Mouse (Mus musculus): ENCODE results near the gene Apoa2. TPM values are rescaled to one million over a fixed set of nuclear protein-coding genes. Genes with fewer than 3 reads are reported as not detected.

The Apoa2 gene
- polyA plus RNA-seq (2014; fragmentation: Illumina TruSeq; extraction: RNeasy Lipid Tissue Mini Kit (QIAGEN cat#74804); ENCODE audit: insufficient read depth, low read depth, low replicate concordance), result 2.2 TPM

DNA sequence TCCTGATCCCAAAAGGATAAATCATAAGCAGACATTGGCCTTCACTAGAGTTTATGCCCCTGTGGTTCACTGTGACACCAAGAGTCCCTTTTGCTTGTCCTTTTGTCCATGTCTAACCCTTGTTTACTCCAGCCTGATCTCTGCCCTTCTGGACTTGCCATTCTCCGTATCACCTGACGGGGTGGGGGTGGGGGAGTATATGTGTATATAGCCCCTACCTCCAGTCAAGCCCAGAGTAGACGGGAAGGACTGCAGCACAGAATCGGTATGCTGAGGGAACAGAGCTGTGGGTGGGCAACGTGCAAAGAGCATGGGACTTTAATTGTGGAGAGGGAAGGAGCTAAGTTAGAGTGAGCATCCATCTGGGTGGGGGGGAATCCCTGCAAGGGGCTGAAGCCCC lies at the start of gene Apoa2:
TSS of gene Apoa2 (plus strand) at position 198 of the 400 bp plus-strand sequence.

DNA sequence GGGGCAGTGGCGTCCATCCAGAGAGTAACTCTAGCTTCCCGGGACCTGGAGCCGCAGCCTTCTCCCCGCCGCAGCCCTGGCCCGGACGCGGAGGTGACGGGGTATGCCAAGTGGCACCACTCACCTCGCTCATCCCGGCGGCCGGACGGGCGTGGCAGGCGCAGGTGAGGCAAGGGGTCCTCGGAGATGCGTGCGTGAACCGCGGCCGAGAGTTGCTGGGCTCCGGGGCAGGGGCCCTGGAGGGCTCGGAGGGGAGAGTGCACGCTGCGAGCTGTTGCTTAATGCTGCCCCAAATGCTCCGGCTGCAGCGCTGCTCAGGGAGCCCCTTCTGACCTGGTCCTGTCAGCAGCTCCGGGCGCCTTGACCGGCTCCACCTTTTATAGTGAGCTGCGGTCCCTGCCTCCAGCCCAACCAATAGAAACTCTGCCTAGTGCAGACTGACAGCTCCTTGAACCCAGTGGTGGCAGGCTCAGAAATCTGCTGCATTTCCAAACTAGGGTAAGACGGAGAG lies 28.9 kb upstream of the Apoa2 start, which contains the start of gene Pcp4l1:
TSS of gene Pcp4l1 (minus strand) at position 382 of the 511 bp plus-strand sequence.

DNA sequence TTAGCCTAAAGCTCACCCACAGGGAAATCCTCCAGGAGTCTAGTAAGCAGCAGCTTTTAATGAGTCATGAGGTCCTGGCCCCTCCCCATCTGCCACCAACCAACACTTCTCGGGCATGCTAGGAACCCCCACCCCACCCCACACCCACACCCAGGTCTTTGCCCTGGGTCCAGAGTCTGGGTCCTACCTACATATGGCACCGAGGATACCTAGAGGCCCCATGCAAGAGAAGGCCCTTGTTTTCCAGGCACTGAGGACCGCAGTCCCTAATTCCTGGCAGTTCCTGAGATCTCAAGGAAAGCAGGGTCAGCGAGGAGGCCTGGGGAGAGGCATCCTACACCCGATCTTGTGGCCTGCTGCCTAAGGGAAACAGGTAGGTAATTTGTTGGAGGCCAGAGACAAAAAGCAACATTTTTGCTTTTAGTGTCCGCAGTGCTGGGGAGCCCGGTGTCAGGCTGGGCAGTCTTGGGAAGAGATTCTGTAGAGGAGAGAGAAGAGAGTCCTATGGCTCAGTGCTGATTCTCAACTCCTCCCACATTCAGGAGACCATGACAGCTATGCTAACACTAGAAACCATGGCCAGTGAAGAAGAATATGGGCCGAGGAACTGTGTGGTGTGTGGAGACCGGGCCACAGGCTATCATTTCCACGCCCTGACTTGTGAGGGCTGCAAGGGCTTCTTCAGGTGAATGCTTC lies 10.9 kb upstream of the Apoa2 start, which contains the start of gene Nr1i3:
TSS of gene Nr1i3 (plus strand) at position 170 of the 696 bp plus-strand sequence.

DNA sequence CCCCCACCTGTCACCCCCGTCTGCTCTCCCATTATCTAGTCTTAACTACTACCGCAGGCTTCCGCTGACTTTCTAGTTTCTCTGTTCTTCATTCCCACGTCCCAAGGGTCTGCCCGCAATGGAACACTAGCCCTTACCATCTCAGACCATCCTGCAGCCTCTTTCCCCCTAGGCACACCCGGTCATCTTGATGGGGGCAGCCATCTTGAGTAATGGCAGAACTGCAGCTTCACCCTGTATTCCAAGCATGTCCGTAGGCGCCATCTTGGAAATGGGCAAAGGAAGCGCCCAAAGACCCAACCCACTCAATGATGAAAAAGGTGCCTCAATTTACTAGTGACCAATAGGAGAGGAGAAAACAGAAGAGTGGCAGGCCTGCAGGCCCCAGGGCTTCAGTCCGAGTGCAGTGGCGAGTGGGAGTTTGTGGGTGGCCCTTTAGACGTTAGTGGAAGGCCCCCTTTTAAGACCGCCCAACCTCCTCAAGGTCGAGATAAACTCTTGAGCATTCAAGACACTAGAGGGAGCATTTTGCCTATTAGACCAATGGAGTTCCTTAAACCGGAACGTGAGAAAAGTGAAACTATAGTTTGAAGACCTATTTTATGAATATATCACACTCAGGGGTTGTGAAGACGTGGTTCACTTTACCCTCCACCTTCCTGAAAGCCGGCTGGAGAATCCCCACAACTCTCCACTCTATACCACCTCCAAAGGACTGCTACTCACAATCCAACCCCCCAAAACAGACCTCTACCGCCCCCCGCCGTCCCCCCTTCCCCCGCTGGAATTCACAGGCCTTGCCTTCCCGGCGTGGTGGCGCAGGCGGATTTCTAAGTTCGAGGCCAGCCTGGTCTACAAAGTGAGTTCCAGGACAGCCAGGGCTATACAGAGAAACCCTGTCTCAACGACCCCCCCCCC lies 2.4 kb upstream of the Apoa2 start, which contains the start of gene Tomm40l:
TSS of gene Tomm40l (minus strand) at position 277 of the 918 bp plus-strand sequence.

DNA sequence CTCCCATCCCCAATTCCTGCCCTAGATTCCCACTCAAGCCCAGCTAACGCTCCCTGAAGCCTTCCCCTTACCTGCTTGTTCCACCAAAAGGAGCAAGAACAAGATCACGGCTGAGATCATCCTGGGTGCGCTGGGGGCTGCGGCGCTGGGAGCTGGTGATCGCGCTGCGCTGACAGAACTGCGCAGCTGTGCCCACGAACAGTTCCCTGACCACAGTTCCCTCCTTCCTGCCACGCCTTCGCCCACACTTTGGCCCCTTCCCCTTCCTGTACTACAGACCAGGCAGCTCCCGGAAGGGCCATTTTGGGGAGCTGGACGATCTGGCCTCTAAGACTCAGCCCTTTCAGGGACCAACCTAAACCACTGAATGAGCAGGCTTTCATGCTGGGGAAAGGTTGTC lies 9.3 kb downstream of the Apoa2 start, which contains the start of gene Fcer1g:
TSS of gene Fcer1g (minus strand) at position 240 of the 400 bp plus-strand sequence.

DNA sequence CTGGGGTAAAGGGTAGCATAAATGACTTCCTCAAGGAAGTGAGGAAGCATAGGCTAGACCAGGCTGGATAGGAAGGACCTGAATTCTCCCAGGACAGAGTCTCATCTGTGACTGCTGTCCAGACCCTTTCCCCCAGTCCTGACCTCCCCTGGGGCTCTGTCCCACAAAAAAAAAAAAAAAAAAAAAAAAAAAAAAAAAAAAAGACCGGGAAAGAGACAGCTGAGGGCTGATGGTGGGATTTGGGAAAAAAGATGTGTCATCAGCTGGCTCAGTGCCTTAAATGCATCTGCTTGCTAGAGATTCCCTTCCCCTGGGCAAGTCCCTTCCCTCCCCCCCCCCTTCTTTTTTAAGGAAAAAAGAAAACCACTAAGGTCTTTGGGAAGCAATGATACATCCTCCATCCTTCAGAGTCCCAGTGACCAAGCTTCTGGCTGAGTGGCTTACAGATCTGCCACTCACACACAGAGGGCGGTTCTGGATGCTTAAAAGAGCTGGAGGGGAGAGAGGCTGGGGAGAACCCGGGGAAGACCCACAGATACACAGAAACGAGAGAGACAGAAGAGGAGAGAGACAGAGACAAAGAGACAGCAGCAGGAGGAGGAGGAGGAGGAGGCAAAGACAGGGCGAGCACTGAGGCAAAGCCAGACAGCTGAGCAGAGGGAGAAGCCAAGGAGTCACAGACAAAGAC lies 25.2 kb downstream of the Apoa2 start, which contains the start of gene Adamts4:
TSS of gene Adamts4 (plus strand) at position 509 of the 688 bp plus-strand sequence.

DNA sequence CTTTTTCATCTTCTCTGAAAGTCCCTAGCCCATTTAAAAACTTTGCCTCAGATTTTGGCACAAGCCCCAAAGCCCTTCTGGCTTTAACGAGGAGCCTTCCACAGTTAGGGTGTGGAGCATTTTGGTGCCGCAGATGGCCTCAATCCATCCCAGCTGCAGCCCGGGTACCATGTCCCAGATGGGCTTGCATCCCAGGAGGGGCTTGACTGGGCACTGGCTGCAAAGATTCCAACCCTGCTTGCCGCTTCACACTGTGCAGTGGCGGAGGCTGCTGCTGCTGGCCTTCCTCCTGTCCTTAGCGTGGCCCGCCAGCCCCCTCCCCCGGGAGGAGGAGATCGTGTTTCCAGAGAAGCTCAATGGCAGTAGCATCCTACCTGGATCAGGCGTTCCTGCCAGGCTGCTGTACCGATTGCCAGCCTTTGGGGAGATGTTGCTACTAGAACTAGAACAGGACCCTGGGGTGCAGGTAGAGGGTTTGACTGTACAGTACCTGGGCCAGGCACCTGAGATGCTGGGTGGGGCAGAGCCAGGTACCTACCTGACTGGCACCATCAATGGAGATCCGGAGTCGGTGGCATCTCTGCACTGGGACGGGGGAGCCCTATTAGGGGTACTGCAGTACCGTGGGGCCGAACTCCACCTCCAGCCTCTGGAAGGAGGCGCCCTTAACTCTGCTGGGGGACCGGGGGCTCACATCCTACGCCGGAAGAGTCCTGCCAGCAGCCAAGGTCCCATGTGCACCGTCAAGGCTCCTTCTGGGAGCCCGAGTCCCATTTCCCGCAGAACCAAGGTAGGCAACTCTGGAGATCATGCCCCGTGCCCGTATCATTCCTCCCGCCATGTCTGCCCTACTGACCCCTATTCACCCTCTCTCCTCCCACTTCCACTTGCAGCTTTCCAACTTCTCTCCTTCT lies 26.1 kb downstream of the Apoa2 start, which contains the start of gene Ndufs2:
TSS of gene Ndufs2 (minus strand) at position 709 of the 914 bp plus-strand sequence.

DNA sequence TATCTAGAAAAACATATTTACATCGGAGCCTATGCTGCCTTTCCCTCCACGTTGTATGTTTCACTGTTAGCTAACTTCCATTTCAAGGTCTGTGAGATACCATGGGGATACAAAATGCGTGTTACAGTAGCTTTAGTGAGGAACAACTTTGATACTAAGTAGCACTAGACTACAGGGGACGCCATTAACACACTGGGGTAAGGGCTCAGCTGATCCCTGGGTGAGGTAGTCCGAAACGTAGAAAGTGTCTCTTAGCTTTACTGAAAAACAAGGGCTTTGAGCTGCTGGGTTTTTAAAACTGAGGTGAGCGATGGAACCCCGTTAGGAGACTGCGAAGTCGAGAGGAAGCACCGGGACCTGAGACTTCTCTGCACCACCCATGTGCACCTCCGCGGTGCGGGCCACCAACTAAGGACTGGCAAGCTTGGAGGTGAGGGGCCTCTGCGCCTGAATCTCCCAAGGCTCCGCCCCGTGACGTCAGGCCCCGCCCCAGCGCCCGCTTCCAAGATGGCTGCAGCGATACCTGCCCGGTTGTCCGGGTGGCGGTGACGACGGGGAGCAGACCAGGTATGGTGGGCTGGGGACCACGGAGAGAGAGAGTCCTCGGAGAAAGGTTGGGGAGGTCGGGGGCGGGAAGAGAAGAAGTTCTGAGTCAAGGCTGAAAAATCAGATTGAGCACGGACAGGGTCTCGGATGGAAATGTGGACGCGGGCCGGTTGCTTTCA lies 45.2 kb downstream of the Apoa2 start, which contains the start of gene B4galt3:
TSS of gene B4galt3 (plus strand) at position 481 of the 725 bp plus-strand sequence.

Other genes with a start within 250 kb of the Apoa2 start
- gene Fcgr2b, start 248.5 kb upstream of the Apoa2 start, polyA plus RNA-seq (2014; fragmentation: Illumina TruSeq; extraction: RNeasy Lipid Tissue Mini Kit (QIAGEN cat#74804); ENCODE audit: insufficient read depth, low read depth, low replicate concordance), result 25.8 TPM
- gene Fcgr4, start 206.1 kb upstream of the Apoa2 start, polyA plus RNA-seq (2014; fragmentation: Illumina TruSeq; extraction: RNeasy Lipid Tissue Mini Kit (QIAGEN cat#74804); ENCODE audit: insufficient read depth, low read depth, low replicate concordance), result 11.0 TPM
- gene Fcgr3, start 160.1 kb upstream of the Apoa2 start, polyA plus RNA-seq (2014; fragmentation: Illumina TruSeq; extraction: RNeasy Lipid Tissue Mini Kit (QIAGEN cat#74804); ENCODE audit: insufficient read depth, low read depth, low replicate concordance), result 45.4 TPM
- 47.9 TPM for gene Cfap126, start 111.1 kb upstream of the Apoa2 start, polyA plus RNA-seq (2014; fragmentation: Illumina TruSeq; extraction: RNeasy Lipid Tissue Mini Kit (QIAGEN cat#74804); ENCODE audit: insufficient read depth, low read depth, low replicate concordance)
- gene Sdhc, start 74.5 kb upstream of the Apoa2 start, polyA plus RNA-seq (2014; fragmentation: Illumina TruSeq; extraction: RNeasy Lipid Tissue Mini Kit (QIAGEN cat#74804); ENCODE audit: insufficient read depth, low read depth, low replicate concordance), result 105 TPM
- gene Mpz, start 74.3 kb upstream of the Apoa2 start, polyA plus RNA-seq (2014; fragmentation: Illumina TruSeq; extraction: RNeasy Lipid Tissue Mini Kit (QIAGEN cat#74804); ENCODE audit: insufficient read depth, low read depth, low replicate concordance), result 6.1 TPM
- gene Pcp4l1, start 28.8 kb upstream of the Apoa2 start, polyA plus RNA-seq (2014; fragmentation: Illumina TruSeq; extraction: RNeasy Lipid Tissue Mini Kit (QIAGEN cat#74804); ENCODE audit: insufficient read depth, low read depth, low replicate concordance), result 93.6 TPM
- 0.08 TPM for gene Nr1i3, start 11.1 kb upstream of the Apoa2 start, polyA plus RNA-seq (2014; fragmentation: Illumina TruSeq; extraction: RNeasy Lipid Tissue Mini Kit (QIAGEN cat#74804); ENCODE audit: insufficient read depth, low read depth, low replicate concordance)
- gene Tomm40l, start 2.5 kb upstream of the Apoa2 start, polyA plus RNA-seq (2014; fragmentation: Illumina TruSeq; extraction: RNeasy Lipid Tissue Mini Kit (QIAGEN cat#74804); ENCODE audit: insufficient read depth, low read depth, low replicate concordance), result 41.1 TPM
- gene Fcer1g, start 9.3 kb downstream of the Apoa2 start, polyA plus RNA-seq (2014; fragmentation: Illumina TruSeq; extraction: RNeasy Lipid Tissue Mini Kit (QIAGEN cat#74804); ENCODE audit: insufficient read depth, low read depth, low replicate concordance), result 156 TPM
- 0.31 TPM for gene Adamts4, start 25.4 kb downstream of the Apoa2 start, polyA plus RNA-seq (2014; fragmentation: Illumina TruSeq; extraction: RNeasy Lipid Tissue Mini Kit (QIAGEN cat#74804); ENCODE audit: insufficient read depth, low read depth, low replicate concordance)
- 133 TPM for gene Ndufs2, start 26.3 kb downstream of the Apoa2 start, polyA plus RNA-seq (2014; fragmentation: Illumina TruSeq; extraction: RNeasy Lipid Tissue Mini Kit (QIAGEN cat#74804); ENCODE audit: insufficient read depth, low read depth, low replicate concordance)
- 23.0 TPM for gene B4galt3, start 45.3 kb downstream of the Apoa2 start, polyA plus RNA-seq (2014; fragmentation: Illumina TruSeq; extraction: RNeasy Lipid Tissue Mini Kit (QIAGEN cat#74804); ENCODE audit: insufficient read depth, low read depth, low replicate concordance)
- 20.3 TPM for gene Ppox, start 56.1 kb downstream of the Apoa2 start, polyA plus RNA-seq (2014; fragmentation: Illumina TruSeq; extraction: RNeasy Lipid Tissue Mini Kit (QIAGEN cat#74804); ENCODE audit: insufficient read depth, low read depth, low replicate concordance)
- gene Usp21, start 62.9 kb downstream of the Apoa2 start, polyA plus RNA-seq (2014; fragmentation: Illumina TruSeq; extraction: RNeasy Lipid Tissue Mini Kit (QIAGEN cat#74804); ENCODE audit: insufficient read depth, low read depth, low replicate concordance), result 24.7 TPM
- gene Ufc1, start 70.0 kb downstream of the Apoa2 start, polyA plus RNA-seq (2014; fragmentation: Illumina TruSeq; extraction: RNeasy Lipid Tissue Mini Kit (QIAGEN cat#74804); ENCODE audit: insufficient read depth, low read depth, low replicate concordance), result 102 TPM
- 26.5 TPM for gene Dedd, start 104.1 kb downstream of the Apoa2 start, polyA plus RNA-seq (2014; fragmentation: Illumina TruSeq; extraction: RNeasy Lipid Tissue Mini Kit (QIAGEN cat#74804); ENCODE audit: insufficient read depth, low read depth, low replicate concordance)
- gene Nit1, start 120.6 kb downstream of the Apoa2 start, polyA plus RNA-seq (2014; fragmentation: Illumina TruSeq; extraction: RNeasy Lipid Tissue Mini Kit (QIAGEN cat#74804); ENCODE audit: insufficient read depth, low read depth, low replicate concordance), result 33.3 TPM
- gene Pfdn2, start 120.6 kb downstream of the Apoa2 start, polyA plus RNA-seq (2014; fragmentation: Illumina TruSeq; extraction: RNeasy Lipid Tissue Mini Kit (QIAGEN cat#74804); ENCODE audit: insufficient read depth, low read depth, low replicate concordance), result 79.6 TPM
- gene Klhdc9, start 135.7 kb downstream of the Apoa2 start, polyA plus RNA-seq (2014; fragmentation: Illumina TruSeq; extraction: RNeasy Lipid Tissue Mini Kit (QIAGEN cat#74804); ENCODE audit: insufficient read depth, low read depth, low replicate concordance), result 1.1 TPM
- gene Nectin4, start 145.0 kb downstream of the Apoa2 start, polyA plus RNA-seq (2014; fragmentation: Illumina TruSeq; extraction: RNeasy Lipid Tissue Mini Kit (QIAGEN cat#74804); ENCODE audit: insufficient read depth, low read depth, low replicate concordance), result 6.3 TPM
- 9.8 TPM for gene Arhgap30, start 163.9 kb downstream of the Apoa2 start, polyA plus RNA-seq (2014; fragmentation: Illumina TruSeq; extraction: RNeasy Lipid Tissue Mini Kit (QIAGEN cat#74804); ENCODE audit: insufficient read depth, low read depth, low replicate concordance)
- 86.9 TPM for gene Usf1, start 186.3 kb downstream of the Apoa2 start, polyA plus RNA-seq (2014; fragmentation: Illumina TruSeq; extraction: RNeasy Lipid Tissue Mini Kit (QIAGEN cat#74804); ENCODE audit: insufficient read depth, low read depth, low replicate concordance)
- 19.4 TPM for gene Tstd1, start 193.8 kb downstream of the Apoa2 start, polyA plus RNA-seq (2014; fragmentation: Illumina TruSeq; extraction: RNeasy Lipid Tissue Mini Kit (QIAGEN cat#74804); ENCODE audit: insufficient read depth, low read depth, low replicate concordance)
- 120 TPM for gene F11r, start 212.5 kb downstream of the Apoa2 start, polyA plus RNA-seq (2014; fragmentation: Illumina TruSeq; extraction: RNeasy Lipid Tissue Mini Kit (QIAGEN cat#74804); ENCODE audit: insufficient read depth, low read depth, low replicate concordance)